Mouse (Mus musculus) hindbrain, embryonic 12.5 days (tissue): ENCODE results near the gene Exosc9. TPM values are rescaled to one million over a fixed set of nuclear protein-coding genes. Genes with fewer than 3 reads are reported as not detected.

Experiments
- polyA plus RNA-seq: library from polyadenylated mRNA; unstranded; fragments of >200 nt; fragmentation: Nextera tagmentation; extraction: Ambion mirVana; gene quantifications from 2 replicates; pipeline ENCODE4 v1.2.1, GENCODE M21; 2016

Gene Exosc9
- polyA plus RNA-seq, 1 experiment from 2014 or later = 82.6 TPM

Other genes starting within 250 kb of the Exosc9 start
- 121 and 133 TPM in 2 replicates for gene Anxa5, start 76.7 kb upstream of the Exosc9 start, polyA plus RNA-seq
- 0.52 and 0.56 TPM in 2 replicates for gene 1810062G17Rik, start 76.7 kb upstream of the Exosc9 start, polyA plus RNA-seq
- gene Gm11549, start 30.8 kb upstream of the Exosc9 start, polyA plus RNA-seq = 0.17 and 0.36 TPM in 2 replicates
- 132 and 138 TPM in 2 replicates for gene Ccna2, start 19.5 kb downstream of the Exosc9 start, polyA plus RNA-seq
- 20.3 and 24.7 TPM in 2 replicates for gene Bbs7, start 60.9 kb downstream of the Exosc9 start, polyA plus RNA-seq
- gene Trpc3, start 137.6 kb downstream of the Exosc9 start, polyA plus RNA-seq = 5.5 and 8.1 TPM in 2 replicates